Mouse (Mus musculus) liver, embryonic 14.5 days (tissue): ENCODE results near the gene Cenpo.

Source experiments
- CTCF ChIP-seq: IDR thresholded peaks from 2 replicates; pipeline ENCODE4 v1.5.1; 2016; ENCODE audit warnings: antibody characterized with exemption, low read depth, control low read depth
- EP300 ChIP-seq: IDR thresholded peaks from 2 replicates; pipeline ENCODE4 v1.6.1; 2016; ENCODE audit warnings: antibody characterized with exemption, low read depth

DNA sequence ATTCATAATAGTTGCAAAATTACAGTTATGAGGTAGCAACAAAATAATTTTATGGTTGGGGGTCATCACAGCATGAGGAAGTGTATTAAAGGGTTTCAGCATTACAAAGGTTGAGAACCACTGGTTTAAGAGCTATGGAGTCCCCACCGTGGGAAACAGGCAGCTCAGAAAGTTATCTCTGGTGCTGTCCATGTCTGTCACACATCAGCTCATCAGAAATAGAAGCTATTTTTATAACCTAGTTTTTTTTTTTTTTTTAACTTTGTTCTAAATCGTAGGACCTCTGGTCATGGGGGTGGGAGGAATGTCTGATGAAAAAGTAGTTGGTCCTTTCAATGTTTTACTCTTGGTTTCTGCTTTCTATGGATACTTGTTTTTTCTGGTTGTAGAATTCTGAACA lies 9.7 kb upstream of the Cenpo start:
- TF ChIP-seq CTCF (no peak), EP300 (no peak)
